Mouse (Mus musculus) liver, adult 2 months (tissue): ENCODE results near the gene Clcn3.

Experiments used
- CTCF ChIP-seq: fragments of 200-500 bp; IDR thresholded peaks from 2 replicates; pipeline ENCODE4 v1.5.1; 2011; ENCODE audit warnings: low read depth, low read length, control low read depth
- POLR2A ChIP-seq: fragments of 200-500 bp; IDR thresholded peaks from 2 replicates; pipeline ENCODE4 v1.6.1; 2011; ENCODE audit warnings: low read length, control low read depth; ENCODE audit not compliant: insufficient read depth; ENCODE audit errors: extremely low read depth

DNA sequence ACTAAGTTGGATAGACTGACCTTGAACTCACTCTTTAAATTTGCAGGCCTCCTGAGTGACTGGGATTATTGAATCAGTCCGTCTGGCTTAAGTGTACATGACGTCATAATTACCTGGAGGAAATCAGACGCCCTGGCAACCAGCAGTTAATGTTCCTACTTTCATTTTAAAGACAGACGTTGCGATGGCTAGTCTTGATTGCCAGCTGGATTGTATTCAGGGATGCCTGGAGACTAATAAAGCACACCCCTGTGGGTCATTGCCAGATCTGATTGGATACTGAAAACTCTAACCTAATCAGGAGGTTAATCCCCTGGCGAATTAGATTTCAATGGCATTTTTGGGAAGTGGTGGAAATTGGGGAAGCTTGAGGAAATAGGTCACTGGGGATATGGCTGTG, 96.4 kb downstream of the Clcn3 start:
- TF ChIP-seq CTCF, result no peak
- no peak for TF ChIP-seq POLR2A
